Mouse (Mus musculus) testis, adult 2 months (tissue): ENCODE measurements around the gene Hist1h2ai. TPM values are rescaled to one million over a fixed set of nuclear protein-coding genes. Genes with fewer than 3 reads are reported as not detected.
"Not testable (repeated sequence)": the region's sequence is repeated elsewhere in the genome, so short reads cannot be mapped to it uniquely, and the experiment has no call there.

ENCODE experiments used
- H3K27ac ChIP-seq: fragments of 200-500 bp; 2 replicates; pipeline ENCODE4 v1.5.1; 2012; ENCODE audit warnings: low read depth, low read length; ENCODE audit not compliant: control insufficient read depth, insufficient read depth
- H3K27me3 ChIP-seq: fragments of 200-500 bp; 2 replicates; pipeline ENCODE4 v1.6.1; 2012; ENCODE audit warnings: mild to moderate bottlenecking, low read length, moderate library complexity; ENCODE audit not compliant: control insufficient read depth, insufficient read depth
- H3K36me3 ChIP-seq: fragments of 200-500 bp; 2 replicates; pipeline ENCODE4 v1.6.1; 2012; ENCODE audit warnings: mild to moderate bottlenecking, low read length; ENCODE audit not compliant: control insufficient read depth, insufficient read depth
- H3K4me1 ChIP-seq: fragments of 200-500 bp; 2 replicates; pipeline ENCODE4 v1.6.1; 2012; ENCODE audit warnings: low read length; ENCODE audit not compliant: control insufficient read depth, insufficient read depth
- H3K4me3 ChIP-seq: fragments of 200-500 bp; 2 replicates; pipeline ENCODE4 v1.5.1; 2012; ENCODE audit warnings: low read depth, mild to moderate bottlenecking, low read length, moderate library complexity, mixed read lengths; ENCODE audit not compliant: control insufficient read depth
- CTCF ChIP-seq: fragments of 200-500 bp; IDR thresholded peaks from 2 replicates; pipeline ENCODE4 v1.5.1; 2012; ENCODE audit warnings: low read depth, mild to moderate bottlenecking, inconsistent platforms, low read length, moderate library complexity; ENCODE audit not compliant: control insufficient read depth, insufficient read depth, insufficient replicate concordance
- POLR2A ChIP-seq: fragments of 200-500 bp; IDR thresholded peaks from 2 replicates; pipeline ENCODE4 v1.6.1; 2012; ENCODE audit warnings: low read depth, mild to moderate bottlenecking, inconsistent platforms, low read length, moderate library complexity; ENCODE audit not compliant: control insufficient read depth
- polyA plus RNA-seq: library from polyadenylated mRNA; depleted of rRNA; stranded (reverse); fragments of >200 nt; gene quantifications from 2 replicates; pipeline ENCODE4 v1.2.3, GENCODE M21; 2012

The Hist1h2ai gene
- polyA plus RNA-seq, 1 experiment, result 6.1 TPM

DNA sequence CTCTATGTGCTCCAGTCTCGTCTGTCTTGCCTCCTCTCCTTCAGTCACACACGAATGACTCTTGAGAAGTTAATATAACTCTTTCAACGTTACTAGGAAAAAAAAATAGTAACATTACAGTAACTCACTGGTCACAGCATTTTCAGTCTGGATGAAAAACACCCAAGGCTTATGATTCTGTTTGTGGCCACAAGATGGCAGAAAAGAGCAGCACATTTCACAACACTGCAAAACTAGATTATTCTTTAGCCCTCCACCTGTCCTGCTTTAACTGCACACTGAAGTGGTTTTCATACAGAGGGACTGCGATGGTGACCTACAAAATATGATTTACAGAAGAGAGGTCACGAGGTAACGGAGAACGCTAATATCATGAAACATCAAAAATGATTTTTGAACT, 1.5 kb upstream of the Hist1h2ai start:
- no peaks in the 10 kb centered on the region for H3K27me3 ChIP-seq
- peaks cover 8% of the 10 kb centered on the region for H3K4me1 ChIP-seq
- no peak for TF ChIP-seq CTCF
- TF ChIP-seq POLR2A, result no peak
- H3K27ac ChIP-seq, result no peak overlapping the region
- H3K36me3 ChIP-seq, result no peaks in the 10 kb centered on the region
- no peak overlapping the region for H3K4me3 ChIP-seq

GRCm38 (mm10) chr13:21715131-21715863, 925 bp upstream of the Hist1h2ai start:
- Histone ChIP-seq H3K27me3 (no peaks in the 10 kb centered on the region), H3K4me3 (peak overlapping the region; percentile 42; the same call in 1 of the 2 replicates), H3K27ac (peak overlapping the region; percentile 65), H3K4me1 (peaks cover 8% of the 10 kb centered on the region), H3K36me3 (no peaks in the 10 kb centered on the region)
- no peak for TF ChIP-seq CTCF
- TF ChIP-seq POLR2A, result no peak

DNA sequence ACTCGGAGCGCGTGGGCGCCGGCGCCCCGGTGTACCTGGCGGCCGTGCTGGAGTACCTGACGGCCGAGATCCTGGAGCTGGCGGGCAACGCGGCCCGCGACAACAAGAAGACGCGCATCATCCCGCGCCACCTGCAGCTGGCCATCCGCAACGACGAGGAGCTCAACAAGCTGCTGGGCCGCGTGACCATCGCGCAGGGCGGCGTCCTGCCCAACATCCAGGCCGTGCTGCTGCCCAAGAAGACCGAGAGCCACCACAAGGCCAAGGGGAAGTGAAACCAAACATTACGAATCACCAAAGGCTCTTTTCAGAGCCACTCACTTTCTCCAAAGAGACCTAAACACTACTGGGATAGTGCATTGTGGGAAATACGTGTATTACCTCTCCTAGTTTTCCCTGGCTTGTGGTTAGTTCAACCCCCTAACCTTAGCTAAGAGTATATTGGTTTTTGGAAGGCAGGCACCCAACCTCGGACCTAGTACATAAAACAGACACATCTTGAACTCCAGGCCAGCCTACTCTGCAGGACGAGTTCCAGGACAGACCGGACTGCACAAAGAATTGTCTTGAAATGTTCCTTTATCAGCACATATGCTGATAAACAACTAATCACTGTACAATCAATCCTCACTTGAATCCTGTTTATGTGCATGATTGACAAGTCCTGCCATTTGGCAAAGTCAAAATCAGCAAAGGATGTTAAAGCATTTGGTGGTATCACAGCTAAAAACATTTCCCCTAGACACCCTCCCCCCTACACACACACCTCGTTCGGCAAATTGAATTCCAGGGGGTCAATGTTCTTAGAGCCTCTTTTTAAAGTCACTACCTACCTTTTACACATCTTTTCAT, 544 bp downstream of the Hist1h2ai start:
- H3K4me1 ChIP-seq, H3K27me3 ChIP-seq, H3K36me3 ChIP-seq: not testable (repeated sequence)
- H3K27ac ChIP-seq, result peak overlapping the region; percentile 36
- H3K4me3 ChIP-seq, result peak overlapping the region; percentile 50

DNA sequence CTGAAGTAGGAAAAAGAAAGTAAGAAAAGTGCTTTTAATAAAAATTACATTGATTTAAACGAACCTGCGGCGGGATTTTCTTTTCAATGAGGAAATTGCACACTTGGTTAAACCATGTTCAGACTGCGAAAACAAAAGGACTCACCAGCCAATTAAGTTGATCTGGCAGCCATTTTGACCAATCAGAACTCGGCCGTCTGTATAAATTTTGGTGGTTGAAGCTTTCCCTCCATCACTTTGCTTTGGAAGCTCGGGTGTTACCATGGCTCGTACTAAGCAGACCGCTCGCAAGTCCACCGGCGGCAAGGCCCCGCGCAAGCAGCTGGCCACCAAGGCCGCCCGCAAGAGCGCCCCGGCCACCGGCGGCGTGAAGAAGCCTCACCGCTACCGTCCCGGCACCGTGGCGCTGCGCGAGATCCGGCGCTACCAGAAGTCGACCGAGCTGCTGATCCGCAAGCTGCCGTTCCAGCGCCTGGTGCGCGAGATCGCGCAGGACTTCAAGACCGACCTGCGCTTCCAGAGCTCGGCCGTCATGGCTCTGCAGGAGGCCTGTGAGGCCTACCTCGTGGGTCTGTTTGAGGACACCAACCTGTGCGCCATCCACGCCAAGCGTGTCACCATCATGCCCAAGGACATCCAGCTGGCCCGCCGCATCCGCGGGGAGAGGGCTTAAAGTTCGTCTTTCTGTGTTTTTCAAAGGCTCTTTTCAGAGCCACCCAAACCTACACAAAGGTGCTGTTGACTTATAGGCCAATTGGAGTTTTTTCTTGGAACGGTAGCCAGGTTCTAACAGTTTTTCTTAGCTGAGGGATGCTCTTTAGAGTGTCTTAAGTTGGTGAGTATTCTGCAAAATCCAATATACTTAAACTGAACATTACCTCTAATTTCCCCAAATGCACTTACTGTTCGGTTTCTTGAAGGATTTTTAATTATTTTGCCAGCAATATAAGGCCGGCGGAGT, 1.5 kb downstream of the Hist1h2ai start, which contains the start of gene Hist1h3h:
Gene Hist1h3h, plus strand, starts transcription at position 263 of the 961 bp plus-strand sequence.
- Histone ChIP-seq H3K27ac (peak within 1 kb of the TSS; percentile 66), H3K4me3 (peak within 1 kb of the TSS; percentile 50)
- not testable (repeated sequence) for H3K4me1 ChIP-seq, H3K27me3 ChIP-seq, H3K36me3 ChIP-seq

DNA sequence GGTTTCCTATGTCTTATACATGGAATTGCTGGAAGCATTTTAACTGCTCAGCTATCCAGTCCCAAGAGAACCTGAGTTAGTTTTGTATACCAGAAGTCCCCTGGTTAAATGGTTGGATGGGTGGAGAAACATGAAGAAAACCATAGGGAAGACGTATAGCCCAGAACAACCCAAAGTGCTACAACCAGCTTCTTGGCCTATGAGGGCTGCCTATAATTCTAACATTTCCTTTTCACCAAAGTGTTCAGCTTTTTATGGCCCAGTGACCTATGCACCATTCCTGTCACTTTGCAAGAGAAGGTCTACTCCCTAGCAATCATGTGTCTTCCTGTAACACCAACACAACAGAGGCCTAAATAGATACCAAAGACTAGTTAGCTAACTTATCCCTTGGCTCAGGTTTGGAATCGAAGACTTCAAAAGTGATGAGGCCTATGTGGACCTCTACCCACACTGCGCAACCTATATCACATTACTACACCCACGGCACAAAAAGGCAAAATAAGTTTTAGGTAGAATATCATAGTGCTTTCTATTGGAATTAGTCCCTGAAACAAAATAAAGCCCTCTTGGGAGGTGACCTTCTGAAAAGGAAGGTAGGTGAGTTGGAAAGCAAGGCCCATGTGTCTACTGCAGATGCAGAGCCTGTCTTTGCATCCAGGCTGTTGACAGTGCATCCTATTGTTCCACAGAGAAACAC, 2.3 kb downstream of the Hist1h2ai start:
- no peaks in the 10 kb centered on the region for H3K36me3 ChIP-seq
- H3K4me1 ChIP-seq, result peaks cover 9% of the 10 kb centered on the region
- TF ChIP-seq CTCF, result no peak
- TF ChIP-seq POLR2A, result no peak
- H3K27ac ChIP-seq, result peak overlapping the region; percentile 44; the same call in 1 of the 2 replicates
- no peak overlapping the region for H3K4me3 ChIP-seq
- H3K27me3 ChIP-seq, result no peaks in the 10 kb centered on the region

GRCm38 (mm10) chr13:21721107-21721756, 5.0 kb downstream of the Hist1h2ai start:
- H3K36me3 ChIP-seq, H3K4me1 ChIP-seq, H3K27me3 ChIP-seq: not testable (repeated sequence)
- Histone ChIP-seq H3K4me3 (peak overlapping the region; percentile 39), H3K27ac (peak overlapping the region; percentile 69; the same call in 1 of the 2 replicates)
